Mouse (Mus musculus): Measurements from ENCODE around the gene Dbi. TPM values are rescaled to one million over a fixed set of nuclear protein-coding genes. Genes with fewer than 3 reads are reported as not detected.

Gene Dbi
- polyA plus RNA-seq, 1 experiment from 2014 or later, result 1,470 TPM

DNA sequence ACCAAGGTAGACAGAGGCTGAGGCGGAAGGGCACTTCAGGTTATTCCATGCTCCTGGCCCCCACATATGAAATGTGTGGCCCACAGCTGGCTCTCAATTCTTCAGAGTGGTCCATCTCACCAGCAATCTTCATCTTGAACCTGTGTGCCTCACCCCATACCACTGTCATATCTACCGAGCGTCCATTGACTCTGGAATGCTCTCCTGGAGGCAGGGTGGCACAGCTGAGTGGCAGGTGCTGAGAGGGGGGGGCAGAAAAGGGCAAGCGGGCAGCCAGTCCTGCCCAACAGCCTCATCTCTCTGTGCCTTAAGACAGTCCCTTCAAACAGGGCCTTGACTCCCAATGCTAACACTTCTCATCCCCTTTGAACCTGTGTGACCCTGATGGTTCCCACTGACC, 49.7 kb downstream of the Dbi start:
- H3K4me1 ChIP-seq (ENCODE audit: control insufficient read depth, insufficient read depth, low read length), result peaks cover 6% of the 10 kb centered on the region
- peaks cover 17% of the 10 kb centered on the region; the same call in 1 of the 2 replicates for H3K27me3 ChIP-seq (replicated peaks; ENCODE audit: control insufficient read depth, insufficient read depth, low read length)
- no peaks in the 10 kb centered on the region for H3K36me3 ChIP-seq (ENCODE audit: control insufficient read depth, insufficient read depth, low read length)
- WGBS, result 90% methylated on average over 4 of the region's 4 CpGs
- H3K4me2 ChIP-seq (ENCODE audit: low read length), result no peak overlapping the region
- no peak overlapping the region for H3K27ac ChIP-seq (ENCODE audit: low read depth, low read length)
- no peak for ATAC-seq
- H3K9ac ChIP-seq (ENCODE audit: low read length), result no peak overlapping the region
- no peak for DNase-seq (ENCODE audit: low spot score)
- H3K4me3 ChIP-seq (ENCODE audit: low read depth, low read length), result no peak overlapping the region
- H3K9me3 ChIP-seq (replicated peaks; ENCODE audit: control insufficient read depth, low read length), result no peaks in the 10 kb centered on the region

DNA sequence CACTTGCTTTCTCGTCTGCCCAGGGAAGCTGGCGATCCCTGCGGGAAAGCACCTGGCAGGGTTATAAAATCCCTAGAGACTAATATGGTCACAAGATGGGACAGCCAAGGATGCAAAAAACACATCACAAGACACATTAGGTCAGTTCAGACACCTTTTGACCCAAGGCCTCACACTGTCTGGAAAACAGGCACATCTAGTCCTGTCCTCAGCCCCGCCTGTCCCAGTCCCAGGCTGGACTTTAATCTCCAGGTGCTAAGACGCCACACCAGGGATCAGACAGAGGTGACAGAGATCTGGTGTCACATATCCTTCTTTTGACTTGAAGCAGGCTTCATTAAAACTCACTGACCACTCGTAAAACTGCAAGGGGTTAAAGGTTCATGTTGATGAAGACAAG, 50.7 kb downstream of the Dbi start:
- H3K4me3 ChIP-seq (ENCODE audit: low read depth, low read length), result no peak overlapping the region
- DNase-seq (ENCODE audit: low spot score), result no peak
- peaks cover 17% of the 10 kb centered on the region; the same call in 1 of the 2 replicates for H3K27me3 ChIP-seq (replicated peaks; ENCODE audit: control insufficient read depth, insufficient read depth, low read length)
- H3K4me2 ChIP-seq (ENCODE audit: low read length), result no peak overlapping the region
- 66% methylated on average over 6 of the region's 6 CpGs for WGBS
- ATAC-seq, result no peak
- no peaks in the 10 kb centered on the region for H3K9me3 ChIP-seq (replicated peaks; ENCODE audit: control insufficient read depth, low read length)
- no peak overlapping the region for H3K9ac ChIP-seq (ENCODE audit: low read length)
- H3K36me3 ChIP-seq (ENCODE audit: control insufficient read depth, insufficient read depth, low read length), result no peaks in the 10 kb centered on the region
- H3K4me1 ChIP-seq (ENCODE audit: control insufficient read depth, insufficient read depth, low read length), result peaks cover 6% of the 10 kb centered on the region
- no peak overlapping the region for H3K27ac ChIP-seq (ENCODE audit: low read depth, low read length)

DNA sequence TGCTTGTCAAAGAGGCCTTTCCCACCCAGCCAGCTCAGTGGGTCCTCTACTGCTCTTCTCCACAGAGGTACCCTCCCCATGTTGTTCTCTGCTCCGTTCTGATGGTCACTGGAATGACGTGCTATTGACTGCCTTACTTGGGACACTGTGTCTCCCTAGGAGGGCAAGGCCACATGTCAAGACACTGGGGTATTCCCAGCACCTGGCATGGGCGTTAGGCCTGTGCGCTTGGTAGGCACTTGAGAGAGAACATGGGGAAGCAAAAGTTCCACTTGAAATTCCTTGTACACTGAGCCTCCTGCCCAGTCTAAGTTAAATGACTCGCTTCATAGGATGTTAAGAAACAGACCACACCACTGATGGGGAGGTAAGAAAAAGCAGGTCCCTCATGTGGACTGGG, 51.8 kb downstream of the Dbi start:
- Histone ChIP-seq H3K27me3 (replicated peaks; ENCODE audit: control insufficient read depth, insufficient read depth, low read length) (peaks cover 12% of the 10 kb centered on the region; the same call in 1 of the 2 replicates), H3K9me3 (replicated peaks; ENCODE audit: control insufficient read depth, low read length) (no peaks in the 10 kb centered on the region), H3K4me1 (ENCODE audit: control insufficient read depth, insufficient read depth, low read length) (peaks cover 6% of the 10 kb centered on the region), H3K9ac (ENCODE audit: low read length) (no peak overlapping the region), H3K4me2 (ENCODE audit: low read length) (no peak overlapping the region), H3K36me3 (ENCODE audit: control insufficient read depth, insufficient read depth, low read length) (no peaks in the 10 kb centered on the region), H3K27ac (ENCODE audit: low read depth, low read length) (no peak overlapping the region), H3K4me3 (ENCODE audit: low read depth, low read length) (no peak overlapping the region)
- DNase-seq (ENCODE audit: low spot score) (no peak), ATAC-seq (no peak)
- WGBS, result 85% methylated on average over 5 of the region's 5 CpGs

DNA sequence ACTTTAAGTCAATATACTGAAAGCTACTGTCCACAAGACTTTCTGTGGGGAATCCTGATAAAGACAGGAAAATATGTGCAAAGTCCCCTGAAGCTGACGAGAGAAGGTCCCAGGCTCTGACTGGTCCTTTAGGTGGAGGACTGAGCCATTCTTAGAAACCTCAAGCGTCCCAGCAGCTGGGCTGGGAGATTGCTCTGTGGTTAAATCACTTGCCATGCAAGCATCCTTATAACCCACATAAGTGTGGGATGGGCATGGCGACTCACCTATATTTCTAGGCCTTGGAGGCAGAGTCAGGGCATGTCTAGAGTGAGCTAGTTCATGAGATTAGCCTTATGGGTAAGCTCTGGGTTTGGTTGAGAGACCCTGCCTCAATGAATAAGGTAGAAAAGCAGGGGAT, 54.3 kb downstream of the Dbi start:
- DNase-seq (ENCODE audit: low spot score), result no peak
- ATAC-seq, result no peak
- H3K4me1 ChIP-seq (ENCODE audit: control insufficient read depth, insufficient read depth, low read length), result no peaks in the 10 kb centered on the region

DNA sequence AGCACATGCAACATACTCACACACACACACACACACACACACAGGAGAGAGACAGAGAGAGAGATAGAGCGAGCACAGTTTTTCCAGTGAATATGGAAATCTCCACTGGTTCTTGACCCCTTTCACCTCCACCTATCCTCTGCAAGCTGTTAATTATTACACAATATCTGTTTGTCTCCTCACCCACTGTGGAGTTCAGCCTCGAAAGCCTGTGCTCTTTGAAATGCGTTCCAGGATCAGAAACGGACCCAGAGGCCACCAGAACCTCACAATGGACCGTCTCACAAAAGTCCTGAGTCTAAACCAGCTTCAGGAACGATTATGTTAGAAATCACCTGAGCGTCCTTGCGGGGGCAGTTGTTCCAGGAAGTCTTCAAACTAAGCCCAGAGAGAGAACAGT, 54.7 kb downstream of the Dbi start:
- H3K27ac ChIP-seq (ENCODE audit: low read depth, low read length), result no peak overlapping the region
- H3K9ac ChIP-seq (ENCODE audit: low read length), result no peak overlapping the region
- H3K4me3 ChIP-seq (ENCODE audit: low read depth, low read length), result no peak overlapping the region
- H3K36me3 ChIP-seq (ENCODE audit: control insufficient read depth, insufficient read depth, low read length), result no peaks in the 10 kb centered on the region
- H3K27me3 ChIP-seq (replicated peaks; ENCODE audit: control insufficient read depth, insufficient read depth, low read length), result no peaks in the 10 kb centered on the region
- WGBS, result 88% methylated on average over 8 of the region's 8 CpGs
- DNase-seq (ENCODE audit: low spot score) (no peak), ATAC-seq (no peak)
- H3K9me3 ChIP-seq (replicated peaks; ENCODE audit: control insufficient read depth, low read length), result no peaks in the 10 kb centered on the region
- H3K4me1 ChIP-seq (ENCODE audit: control insufficient read depth, insufficient read depth, low read length), result no peaks in the 10 kb centered on the region
- no peak overlapping the region for H3K4me2 ChIP-seq (ENCODE audit: low read length)

More for the DNA sequence above, 54.3 kb downstream of the Dbi start:
- Histone ChIP-seq H3K27ac (ENCODE audit: low read depth, low read length) (no peak overlapping the region), H3K9ac (ENCODE audit: low read length) (no peak overlapping the region), H3K27me3 (replicated peaks; ENCODE audit: control insufficient read depth, insufficient read depth, low read length) (no peaks in the 10 kb centered on the region), H3K9me3 (replicated peaks; ENCODE audit: control insufficient read depth, low read length) (no peaks in the 10 kb centered on the region), H3K4me3 (ENCODE audit: low read depth, low read length) (no peak overlapping the region), H3K36me3 (ENCODE audit: control insufficient read depth, insufficient read depth, low read length) (no peaks in the 10 kb centered on the region), H3K4me2 (ENCODE audit: low read length) (no peak overlapping the region)
- WGBS, result 81% methylated on average over 3 of the region's 3 CpGs

DNA sequence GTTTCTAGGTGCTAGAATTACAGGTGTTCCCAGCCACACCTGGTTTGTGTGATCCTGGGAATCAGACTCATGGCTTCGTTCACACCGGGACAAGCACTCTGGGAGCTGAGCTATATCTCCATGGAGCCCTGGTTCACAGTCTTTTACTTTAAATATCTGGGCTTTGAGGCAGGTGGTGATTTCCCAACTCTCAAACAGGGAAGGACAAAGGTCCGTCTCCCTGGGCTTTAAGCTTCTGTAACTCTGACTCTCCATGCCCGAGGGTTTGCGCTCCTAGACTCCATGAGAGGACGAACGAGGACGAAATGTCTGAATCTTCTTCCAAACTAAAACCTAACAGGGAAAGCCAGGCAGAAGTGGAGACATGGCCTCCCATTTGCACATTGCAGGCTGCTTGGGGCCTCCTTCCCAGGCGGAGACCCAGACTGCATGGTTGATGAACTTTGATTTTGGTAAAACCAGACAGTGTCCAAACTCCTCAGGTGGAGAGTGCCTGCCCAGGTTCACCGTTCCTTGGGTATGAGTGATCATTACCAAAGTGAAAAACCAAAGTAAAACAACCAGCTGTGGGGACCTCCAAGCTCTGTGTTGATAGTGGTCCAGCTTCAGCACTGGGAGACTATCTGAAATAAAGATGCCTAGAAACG, 56.7 kb downstream of the Dbi start:
- 91% methylated on average over 11 of the region's 11 CpGs for WGBS
- ATAC-seq, result no peak

More for the DNA sequence above, 56.7 kb downstream of the Dbi start:
- Histone ChIP-seq H3K9ac (ENCODE audit: low read length) (no peak overlapping the region), H3K36me3 (ENCODE audit: control insufficient read depth, insufficient read depth, low read length) (no peaks in the 10 kb centered on the region), H3K9me3 (replicated peaks; ENCODE audit: control insufficient read depth, low read length) (no peaks in the 10 kb centered on the region), H3K4me3 (ENCODE audit: low read depth, low read length) (no peak overlapping the region), H3K27me3 (replicated peaks; ENCODE audit: control insufficient read depth, insufficient read depth, low read length) (no peaks in the 10 kb centered on the region), H3K4me2 (ENCODE audit: low read length) (no peak overlapping the region), H3K27ac (ENCODE audit: low read depth, low read length) (no peak overlapping the region), H3K4me1 (ENCODE audit: control insufficient read depth, insufficient read depth, low read length) (no peaks in the 10 kb centered on the region)
- no peak for DNase-seq (ENCODE audit: low spot score)

Other genes starting within 250 kb of the Dbi start
- 13.3 TPM in 2 replicates for gene Tmem177, start 207.9 kb downstream of the Dbi start, polyA plus RNA-seq (2014; fragmentation: Nextera tagmentation; extraction: Ambion mirVana)
- 0.15 and 0.48 TPM in 2 replicates for gene Cfap221, start 123.8 kb downstream of the Dbi start, polyA plus RNA-seq (2014; fragmentation: Nextera tagmentation; extraction: Ambion mirVana)
- gene Sctr, start 114.2 kb downstream of the Dbi start, polyA plus RNA-seq (2014; fragmentation: Nextera tagmentation; extraction: Ambion mirVana), result 0.52 and 0.56 TPM in 2 replicates
- gene Tmem37, start 47.0 kb downstream of the Dbi start, polyA plus RNA-seq (2014; fragmentation: Nextera tagmentation; extraction: Ambion mirVana), result 7.3 and 8.2 TPM in 2 replicates
- gene 3110009E18Rik, start 109 bp upstream of the Dbi start, polyA plus RNA-seq (2014; fragmentation: Nextera tagmentation; extraction: Ambion mirVana), result 25.9 and 27.3 TPM in 2 replicates
- 2.1 and 3.1 TPM in 2 replicates for gene Steap3, start 151.6 kb upstream of the Dbi start, polyA plus RNA-seq (2014; fragmentation: Nextera tagmentation; extraction: Ambion mirVana)
- 0.52 and 1.1 TPM in 2 replicates for gene C1ql2, start 219.5 kb upstream of the Dbi start, polyA plus RNA-seq (2014; fragmentation: Nextera tagmentation; extraction: Ambion mirVana)

Data from forebrain, embryonic 14.5 days (tissue).